Mouse (Mus musculus) embryo, embryonic 10 days (tissue): ENCODE data around the gene Map3k5.

Experiments
- DNase-seq: peaks from one replicate; pipeline ENCODE4 v3.0.0-alpha.2; 2015; ENCODE audit warnings: low spot score

The Map3k5 gene

DNA sequence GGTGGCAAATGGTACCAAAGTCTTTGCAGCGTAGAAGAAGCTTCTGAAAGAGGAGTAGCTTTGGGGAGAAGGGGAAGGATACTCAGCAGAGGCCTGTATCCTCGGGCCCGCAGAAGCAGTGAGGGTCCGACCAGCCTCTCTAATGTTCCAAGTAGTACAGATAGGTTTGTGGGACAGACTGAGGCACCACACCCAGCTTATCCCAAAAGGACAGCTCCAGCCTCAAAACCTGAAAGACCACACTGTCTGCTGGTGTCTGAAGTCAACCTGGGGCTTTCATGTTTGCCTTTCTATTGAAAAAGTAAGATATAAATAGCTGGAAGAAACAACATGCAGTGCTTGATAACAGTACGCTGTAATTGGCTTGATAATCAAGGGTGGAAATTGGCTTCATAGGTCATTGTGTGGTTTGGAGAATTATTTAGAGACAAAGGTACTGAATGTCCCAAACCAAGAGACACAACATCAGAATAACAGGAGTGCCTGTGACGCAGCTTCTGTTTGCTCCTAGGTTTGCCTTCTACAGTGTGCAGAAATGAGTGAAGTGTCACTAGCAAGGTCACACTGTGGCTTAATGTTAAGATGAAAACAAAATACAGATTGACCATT lies 256.0 kb downstream of the Map3k5 start:
- DNase-seq: no peak
